Mouse (Mus musculus) neural tube, embryonic 14.5 days (tissue): ENCODE data around the gene Lypd3. TPM values are rescaled to one million over a fixed set of nuclear protein-coding genes. Genes with fewer than 3 reads are reported as not detected.

Source experiments
- ATAC-seq: fragments of 200-750 bp; cut with Nextera tagmentation; 2 replicates; pipeline ENCODE4 v1.8.0; 2017; ENCODE audit warnings: low read depth, mild to moderate bottlenecking, moderate TSS enrichment, moderate library complexity
- H3K27ac ChIP-seq: fragments of 300-500 bp; sonication (generic); 2 replicates; pipeline ENCODE4 v1.5.1; 2014; ENCODE audit warnings: low read depth, mild to moderate bottlenecking, control low read depth, low read length, moderate library complexity, mixed read lengths
- H3K27me3 ChIP-seq: fragments of 300-500 bp; sonication (generic); 2 replicates; pipeline ENCODE4 v1.6.1; 2014; ENCODE audit warnings: low read length; ENCODE audit not compliant: control insufficient read depth, insufficient read depth
- H3K36me3 ChIP-seq: fragments of 300-500 bp; sonication (generic); 2 replicates; pipeline ENCODE4 v1.6.1; 2014; ENCODE audit warnings: low read length, mixed read lengths; ENCODE audit not compliant: control insufficient read depth, insufficient read depth
- H3K4me1 ChIP-seq: fragments of 300-500 bp; sonication (generic); 2 replicates; pipeline ENCODE4 v1.6.1; 2014; ENCODE audit warnings: low read length; ENCODE audit not compliant: control insufficient read depth, insufficient read depth
- H3K4me2 ChIP-seq: fragments of 300-500 bp; sonication (generic); 2 replicates; pipeline ENCODE4 v1.6.1; 2014; ENCODE audit warnings: mild to moderate bottlenecking, low read depth, low read length, control low read depth
- H3K4me3 ChIP-seq: fragments of 300-500 bp; sonication (generic); 2 replicates; pipeline ENCODE4 v1.5.1; 2014; ENCODE audit warnings: low read depth, low read length, control low read depth, mixed read lengths
- H3K9ac ChIP-seq: fragments of 300-500 bp; sonication (generic); replicated peaks from 2 replicates; pipeline ENCODE4 v1.6.1; 2014; ENCODE audit warnings: low read depth, mild to moderate bottlenecking, control low read depth, low read length, mixed read lengths
- H3K9me3 ChIP-seq: fragments of 300-500 bp; sonication (generic); 2 replicates; pipeline ENCODE4 v1.6.1; 2016; ENCODE audit warnings: low read length; ENCODE audit not compliant: control insufficient read depth
- WGBS: fragments of 180-500 bp; shearing (Covaris S2); extraction: QIAGEN DNeasy Blood & Tissue Kit; methylation state at CpG from one replicate; pipeline ENCODE4 v1.1.7; 2014; 5-methylcytosine and 5-hydroxymethylcytosine counted together
- polyA plus RNA-seq: library from polyadenylated mRNA; unstranded; fragments of >200 nt; fragmentation: Nextera tagmentation; extraction: Ambion mirVana; gene quantifications from 2 replicates; pipeline ENCODE4 v1.2.1, GENCODE M21; 2014

Lypd3 gene
- polyA plus RNA-seq, 1 experiment from 2014 or later, result 0.16 TPM

GRCm38 (mm10) chr7:24619671-24620397 is 16.5 kb upstream of the Lypd3 start:
- H3K27ac ChIP-seq, result no peak overlapping the region
- 0 out of 2 replicates have a peak, but pooled peaks have one; percentile 38 for ATAC-seq
- H3K4me1 ChIP-seq, result no peaks in the 10 kb centered on the region
- H3K4me3 ChIP-seq, result no peak overlapping the region
- H3K36me3 ChIP-seq, result no peaks in the 10 kb centered on the region
- WGBS, result 52% methylated on average over 13 of the region's 13 CpGs
- H3K4me2 ChIP-seq, result no peak overlapping the region
- H3K9ac ChIP-seq, result no peak overlapping the region
- H3K27me3 ChIP-seq, result no peaks in the 10 kb centered on the region
- H3K9me3 ChIP-seq, result no peaks in the 10 kb centered on the region

DNA sequence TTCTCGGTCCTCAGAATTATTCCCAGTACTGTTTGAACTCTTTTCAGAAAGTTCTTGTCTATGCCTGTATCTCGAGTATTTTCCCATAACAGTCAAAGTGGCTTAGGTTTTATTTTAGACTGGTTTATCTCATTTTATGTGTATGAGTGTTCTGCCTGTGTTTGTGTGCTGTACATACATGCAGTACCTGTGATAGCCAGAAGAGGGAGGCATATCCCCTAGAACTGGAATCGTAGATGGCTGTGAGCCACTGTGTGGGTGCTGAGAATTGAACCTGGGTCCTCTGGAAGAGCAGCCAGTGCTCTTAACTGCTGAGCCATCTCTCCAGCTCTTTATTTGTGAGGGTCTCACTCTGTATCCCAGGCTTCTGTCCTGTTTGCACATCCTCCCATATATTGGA is 15.2 kb upstream of the Lypd3 start:
- Histone ChIP-seq H3K9me3 (no peaks in the 10 kb centered on the region), H3K9ac (no peak overlapping the region), H3K27me3 (no peaks in the 10 kb centered on the region), H3K27ac (no peak overlapping the region), H3K36me3 (no peaks in the 10 kb centered on the region), H3K4me2 (no peak overlapping the region), H3K4me3 (no peak overlapping the region), H3K4me1 (no peaks in the 10 kb centered on the region)
- no peak for ATAC-seq
- WGBS, result 81% methylated on average over 3 of the region's 3 CpGs

DNA sequence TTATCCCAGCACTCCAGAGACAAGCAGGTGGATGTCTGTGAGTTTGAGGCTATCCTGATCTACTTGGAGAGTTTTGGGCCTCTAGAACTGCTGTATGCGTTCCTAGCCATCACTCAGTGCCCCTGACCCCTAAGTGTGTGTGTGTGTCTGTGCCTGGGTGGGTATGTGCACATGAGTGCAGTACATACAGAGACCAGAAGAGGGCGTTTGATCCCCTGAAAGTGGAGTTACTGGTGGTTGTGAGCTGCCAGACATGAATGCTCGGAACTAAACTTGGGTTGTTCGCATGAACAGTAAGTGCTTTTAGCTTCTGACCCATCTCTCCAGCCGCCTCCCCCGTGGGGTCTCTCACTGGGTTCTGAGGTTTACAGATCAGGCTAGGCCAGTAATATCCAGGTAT is 13.4 kb upstream of the Lypd3 start:
- Histone ChIP-seq H3K27ac (no peak overlapping the region), H3K9me3 (no peaks in the 10 kb centered on the region), H3K4me1 (no peaks in the 10 kb centered on the region), H3K4me3 (no peak overlapping the region), H3K27me3 (no peaks in the 10 kb centered on the region), H3K36me3 (no peaks in the 10 kb centered on the region), H3K9ac (no peak overlapping the region), H3K4me2 (no peak overlapping the region)
- no peak for ATAC-seq
- WGBS, result 85% methylated on average over 6 of the region's 6 CpGs

DNA sequence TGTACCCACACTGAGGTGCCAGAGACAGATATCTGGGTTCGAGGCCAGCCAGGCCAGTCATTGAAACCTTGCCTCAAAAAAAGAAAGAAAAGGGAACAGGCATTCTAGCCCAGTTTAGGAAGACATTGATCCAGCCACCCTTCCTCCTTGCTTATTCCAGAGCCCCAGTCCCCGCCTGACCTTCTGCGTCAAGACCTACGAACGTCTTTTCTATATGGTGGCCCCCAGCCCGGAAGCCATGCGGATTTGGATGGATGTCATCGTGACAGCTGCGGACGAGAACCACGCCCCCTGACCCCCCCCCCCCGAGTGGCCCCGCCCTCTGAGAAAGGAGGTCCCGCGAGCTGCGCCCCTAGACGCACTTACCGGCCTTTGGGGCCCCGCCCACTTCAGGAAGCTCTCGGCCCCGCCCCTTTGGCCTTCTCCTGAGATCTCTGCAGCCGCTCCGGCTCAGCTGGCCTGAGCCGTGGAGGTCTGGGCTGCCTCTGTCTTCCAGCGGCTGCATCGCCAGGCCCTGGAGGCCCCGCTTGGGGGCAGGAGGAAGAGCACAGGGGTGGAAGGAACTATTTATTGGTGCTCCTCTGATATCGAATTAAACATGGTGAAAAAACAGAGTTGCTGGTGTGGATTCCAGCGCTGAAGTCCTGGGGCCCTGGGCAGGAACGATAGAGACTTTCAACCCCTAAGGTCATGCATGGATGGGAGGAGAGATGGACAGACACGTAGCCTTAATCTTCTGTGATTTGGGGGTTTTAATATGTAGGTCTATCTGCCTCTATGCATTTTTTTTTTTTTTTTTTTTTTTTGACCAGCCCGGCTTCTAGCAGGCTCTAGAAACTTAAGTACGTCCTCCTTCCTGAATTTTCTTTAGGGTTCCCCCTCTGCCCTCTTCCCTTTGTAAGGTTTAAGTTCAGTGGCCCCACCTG is 7.4 kb upstream of the Lypd3 start:
- Histone ChIP-seq H3K9me3 (no peaks in the 10 kb centered on the region), H3K36me3 (no peaks in the 10 kb centered on the region), H3K4me1 (peaks cover 4% of the 10 kb centered on the region; the same call in 1 of the 2 replicates), H3K27ac (no peak overlapping the region), H3K4me3 (peak overlapping the region; percentile 11), H3K9ac (peak overlapping the region; percentile 39), H3K4me2 (peak overlapping the region; percentile 47), H3K27me3 (no peaks in the 10 kb centered on the region)
- WGBS, result 11% methylated on average over 33 of the region's 33 CpGs
- ATAC-seq, result peak; percentile 84; the same call in 1 of the 2 replicates

DNA sequence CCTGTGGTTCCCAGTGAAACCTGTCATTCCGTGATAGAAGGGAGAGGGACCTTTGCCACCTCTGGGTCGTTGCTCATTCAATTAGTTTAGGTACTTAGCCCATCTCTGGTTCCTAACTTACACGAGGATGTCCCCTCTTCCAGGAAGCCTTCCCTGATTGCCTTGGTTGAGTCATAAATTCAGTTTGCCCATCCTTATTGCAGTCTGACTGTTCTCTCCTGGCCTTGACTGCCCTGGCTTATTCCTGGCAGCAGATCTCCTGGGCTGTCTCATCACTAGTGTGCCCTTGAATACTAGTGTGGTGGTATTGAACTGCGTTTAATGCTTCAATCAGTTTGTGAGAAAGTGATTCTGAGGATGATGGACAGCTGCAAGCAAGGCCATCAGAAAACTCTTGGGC is 6.7 kb upstream of the Lypd3 start:
- WGBS, result 70% methylated on average over 4 of the region's 4 CpGs
- H3K4me3 ChIP-seq, result no peak overlapping the region

DNA sequence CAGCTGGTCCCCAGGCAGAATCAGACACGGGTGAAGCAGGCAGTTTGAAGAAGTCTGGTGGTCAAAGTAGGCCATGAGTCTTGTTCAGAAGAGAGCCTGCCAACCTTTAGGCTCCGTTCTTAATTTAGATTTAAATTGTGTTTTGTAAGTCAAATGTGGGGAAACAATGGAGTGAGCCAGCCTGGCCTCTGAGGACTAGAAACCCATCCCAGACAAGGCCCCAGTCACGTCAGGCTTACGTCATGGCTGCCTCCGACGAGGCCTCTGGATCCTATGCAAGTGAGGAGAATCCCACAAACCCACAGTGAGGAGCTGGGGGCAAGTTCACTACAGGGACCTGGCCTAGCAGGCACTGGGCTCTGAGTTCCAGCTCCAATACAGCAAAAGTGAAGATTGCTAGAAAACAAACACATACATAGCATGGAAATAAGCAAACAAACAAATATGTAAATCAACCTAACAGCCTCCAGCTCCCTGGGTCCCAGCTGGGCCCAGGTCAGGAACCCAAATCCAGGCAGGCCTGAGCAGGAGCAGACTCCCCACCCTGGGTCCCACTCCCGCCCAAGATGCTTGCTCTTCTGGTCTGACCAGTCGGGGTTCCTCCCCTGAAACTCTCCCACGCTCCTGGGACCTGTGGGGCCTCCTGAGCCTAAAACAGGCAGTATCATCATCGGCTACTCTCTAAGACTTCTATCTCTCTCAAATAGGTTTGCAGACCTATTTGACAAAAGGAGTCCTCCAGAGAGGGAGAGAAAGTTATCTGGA is 6.1 kb upstream of the Lypd3 start:
- no peak overlapping the region for H3K9ac ChIP-seq
- peaks cover 4% of the 10 kb centered on the region; the same call in 1 of the 2 replicates for H3K4me1 ChIP-seq
- no peak overlapping the region for H3K4me2 ChIP-seq
- H3K27ac ChIP-seq, result no peak overlapping the region
- ATAC-seq, result no peak
- 68% methylated on average over 10 of the region's 10 CpGs for WGBS
- no peaks in the 10 kb centered on the region for H3K27me3 ChIP-seq
- no peak overlapping the region for H3K4me3 ChIP-seq
- H3K36me3 ChIP-seq, result no peaks in the 10 kb centered on the region
- no peaks in the 10 kb centered on the region for H3K9me3 ChIP-seq

More for the DNA sequence above, 6.7 kb upstream of the Lypd3 start:
- H3K27me3 ChIP-seq, result no peaks in the 10 kb centered on the region
- H3K9me3 ChIP-seq, result no peaks in the 10 kb centered on the region
- peaks cover 4% of the 10 kb centered on the region; the same call in 1 of the 2 replicates for H3K4me1 ChIP-seq
- H3K9ac ChIP-seq, result no peak overlapping the region
- no peak for ATAC-seq
- H3K36me3 ChIP-seq, result no peaks in the 10 kb centered on the region
- H3K27ac ChIP-seq, result no peak overlapping the region
- no peak overlapping the region for H3K4me2 ChIP-seq

- Histone ChIP-seq H3K4me2 (no peak overlapping the region), H3K27me3 (peaks cover 32% of the 10 kb centered on the region), H3K9ac (no peak overlapping the region), H3K4me1 (peaks cover 7% of the 10 kb centered on the region; the same call in 1 of the 2 replicates), H3K4me3 (no peak overlapping the region), H3K36me3 (no peaks in the 10 kb centered on the region), H3K9me3 (no peaks in the 10 kb centered on the region), H3K27ac (no peak overlapping the region)
- WGBS, result 4% methylated on average over 18 of the region's 18 CpGs
- ATAC-seq, result no peak
These were observed 696 bp downstream of the Lypd3 start for GRCm38 (mm10) chr7:24637046-24637445.

GRCm38 (mm10) chr7:24638026-24638856 is 1.9 kb downstream of the Lypd3 start:
- Histone ChIP-seq H3K4me2 (peak overlapping the region; percentile 55), H3K4me1 (peaks cover 7% of the 10 kb centered on the region; the same call in 1 of the 2 replicates), H3K9me3 (no peaks in the 10 kb centered on the region), H3K4me3 (peak overlapping the region; percentile 23), H3K27ac (no peak overlapping the region), H3K36me3 (no peaks in the 10 kb centered on the region), H3K9ac (no peak overlapping the region), H3K27me3 (peaks cover 32% of the 10 kb centered on the region)
- 2% methylated on average over 35 of the region's 35 CpGs for WGBS
- ATAC-seq, result no peak
